Mouse (Mus musculus) cerebellum, postnatal 25 days (tissue): Measurements from ENCODE around the gene Zfp423.

Experiments used
- DNase-seq, 2 experiments: peaks; one replicate each; pipeline ENCODE4 v3.0.0; 2021; ENCODE audit warnings: mixed read lengths in 2 of 2

Gene Zfp423

DNA sequence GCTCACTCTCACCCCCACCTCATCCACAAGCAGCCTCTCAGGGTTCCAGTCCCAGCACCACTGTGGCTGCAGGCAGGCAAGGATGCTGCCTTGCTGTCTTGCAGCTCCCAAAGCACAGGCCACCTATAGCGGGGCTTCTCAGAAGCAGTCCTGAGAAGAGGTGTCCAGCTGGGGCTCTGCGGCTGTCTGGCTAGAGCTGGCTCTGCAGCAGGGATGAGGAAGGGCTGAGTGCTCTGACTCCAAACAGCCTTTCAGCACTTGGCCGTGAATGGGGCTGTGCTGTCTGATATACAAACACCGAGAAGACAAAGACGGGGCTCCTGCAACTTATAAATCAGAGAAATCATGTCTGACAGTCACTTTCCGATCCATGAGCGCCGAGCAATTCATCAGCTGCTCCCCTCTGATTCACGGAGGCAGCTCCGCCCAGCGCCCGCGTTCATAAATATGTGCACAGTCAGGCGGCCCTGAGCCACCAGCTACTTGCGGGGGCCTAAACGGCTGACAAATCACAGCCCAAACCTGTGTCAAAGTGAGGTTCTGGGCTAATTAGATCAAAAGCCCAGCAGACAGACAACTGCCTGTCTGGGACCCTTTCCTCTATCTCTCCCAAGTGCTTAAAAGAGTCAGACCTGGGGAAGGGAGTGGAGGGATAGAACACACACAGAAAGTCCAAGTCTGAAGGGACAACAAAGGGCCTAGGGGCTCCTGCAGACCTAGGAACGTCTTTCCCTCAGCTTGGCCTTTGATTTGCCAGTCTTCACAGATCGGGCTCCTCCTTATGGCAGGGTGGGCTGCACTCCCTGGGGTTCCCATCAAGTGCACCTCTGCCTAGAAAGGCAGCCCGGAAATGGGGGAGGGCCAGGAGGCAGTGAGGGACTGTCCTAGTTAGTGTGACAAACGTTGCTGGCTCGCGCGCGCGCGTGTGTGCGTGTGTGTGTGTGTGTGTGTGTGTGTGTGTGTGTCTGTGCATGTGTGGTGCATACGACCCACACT, 269.0 kb downstream of the Zfp423 start:
- DNase-seq: peak; percentile 61 to 65

DNA sequence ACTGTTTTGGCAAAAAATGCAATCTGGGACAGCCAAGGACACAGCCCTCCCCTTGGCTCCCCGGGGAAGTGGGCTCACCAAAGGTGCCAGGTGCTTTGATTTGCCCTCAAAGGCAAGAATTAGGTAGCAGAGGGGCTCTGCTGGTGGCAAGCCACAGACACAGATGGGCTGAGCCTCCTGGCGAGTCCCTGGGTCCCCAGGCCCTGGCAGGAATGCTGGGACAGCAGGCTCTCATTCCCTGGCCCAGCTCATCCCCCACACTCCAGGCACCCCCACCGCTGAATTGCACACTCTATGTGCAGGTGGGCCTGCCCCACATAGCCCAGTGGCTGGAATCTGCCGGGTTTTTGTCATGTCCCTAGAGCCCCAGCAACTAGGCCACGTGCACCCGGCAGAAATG, 270.2 kb downstream of the Zfp423 start:
- peak; percentile 75 to 78 for DNase-seq

DNA sequence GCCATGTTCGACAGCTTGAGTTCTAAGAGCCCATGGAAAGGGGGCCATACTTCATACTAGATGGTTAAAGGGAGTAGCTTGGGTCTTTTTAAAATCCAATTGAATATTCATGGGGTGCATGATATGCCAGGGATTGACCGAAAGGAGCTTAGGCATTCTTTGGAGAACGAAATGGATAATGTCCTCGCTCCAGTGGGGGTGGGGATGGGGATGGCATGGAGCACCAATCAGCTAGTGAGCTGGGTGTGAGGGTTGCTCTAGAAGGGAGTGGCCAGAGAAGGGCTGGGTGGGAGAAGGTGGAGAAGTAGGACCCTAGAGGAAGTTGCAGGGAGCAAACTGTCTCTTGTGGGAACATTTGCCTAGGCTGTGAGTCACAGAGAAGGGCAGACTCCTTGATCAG, 271.0 kb downstream of the Zfp423 start:
- peak in 1 of 2 experiments; percentile 28 for DNase-seq

- DNase-seq: peak; percentile 80 to 87
These were observed 272.3 kb downstream of the Zfp423 start for GRCm38 (mm10) chr8:87686986-87687698.

DNA sequence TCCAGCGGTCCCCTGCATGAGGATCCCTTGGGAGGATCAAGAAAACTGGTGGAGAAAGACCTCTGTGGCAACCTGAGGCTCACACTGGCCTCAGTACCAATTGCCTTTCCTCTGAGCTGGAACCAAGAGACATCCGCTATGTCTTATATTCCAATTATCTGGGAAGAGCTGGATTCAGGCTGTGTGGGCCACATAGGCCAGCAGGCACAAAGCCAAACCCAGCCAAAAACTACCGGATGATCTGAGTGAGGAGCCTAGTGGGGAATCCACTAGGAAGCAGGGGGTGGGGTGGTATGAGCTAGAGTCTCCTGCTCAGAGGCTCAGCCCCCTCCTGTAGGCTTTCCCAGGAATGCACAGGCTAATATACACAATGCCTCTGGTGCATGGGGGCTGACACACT, 273.4 kb downstream of the Zfp423 start:
- peak in 1 of 2 experiments; percentile 57 for DNase-seq

DNA sequence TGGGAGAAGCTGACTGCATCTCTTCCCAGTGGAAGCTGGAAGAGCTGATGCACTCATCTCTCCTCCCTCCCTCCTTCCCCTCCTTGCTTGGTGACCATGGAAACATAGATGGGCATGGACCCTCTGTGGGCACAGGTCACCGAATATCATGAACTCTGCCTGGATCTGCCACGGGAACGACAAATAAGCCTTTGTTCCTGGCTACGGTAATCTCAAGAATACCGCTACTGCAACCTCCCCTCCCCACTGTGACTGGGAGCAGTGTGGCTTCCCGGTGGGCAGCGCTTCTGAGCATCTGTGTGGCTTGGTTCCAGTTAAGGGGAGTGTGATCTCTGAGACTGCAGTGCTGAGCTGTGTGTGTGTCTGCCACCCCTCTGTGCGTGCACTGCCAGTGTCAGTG, 274.0 kb downstream of the Zfp423 start:
- no peak for DNase-seq

GRCm38 (mm10) chr8:87682066-87682465, 277.3 kb downstream of the Zfp423 start:
- no peak for DNase-seq

DNA sequence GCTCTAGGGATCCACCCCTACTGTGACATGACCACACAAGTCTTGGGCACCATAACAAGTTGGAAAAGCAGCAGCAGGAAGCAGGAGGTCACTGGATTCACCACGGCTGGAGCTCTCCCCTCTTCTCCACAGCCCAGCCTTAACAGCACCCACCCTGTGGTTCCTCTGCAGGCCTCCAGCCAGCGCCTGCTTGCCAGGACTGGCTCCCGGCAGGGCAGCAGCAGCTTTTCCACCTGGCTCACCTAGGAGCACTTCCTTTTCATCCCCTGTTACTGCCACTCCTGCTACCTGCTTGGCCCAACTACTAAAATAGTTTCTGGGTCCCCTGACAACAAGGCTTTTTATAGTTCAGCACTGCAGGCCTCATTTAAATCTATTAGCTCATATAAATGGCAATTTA, 279.4 kb downstream of the Zfp423 start:
- peak; percentile 56 for DNase-seq

- peak in 1 of 2 experiments; percentile 45 for DNase-seq
These were observed 279.9 kb downstream of the Zfp423 start for GRCm38 (mm10) chr8:87679431-87680003.

- peak; percentile 73 to 79 for DNase-seq
These were observed 284.0 kb downstream of the Zfp423 start for GRCm38 (mm10) chr8:87675411-87675810.

DNA sequence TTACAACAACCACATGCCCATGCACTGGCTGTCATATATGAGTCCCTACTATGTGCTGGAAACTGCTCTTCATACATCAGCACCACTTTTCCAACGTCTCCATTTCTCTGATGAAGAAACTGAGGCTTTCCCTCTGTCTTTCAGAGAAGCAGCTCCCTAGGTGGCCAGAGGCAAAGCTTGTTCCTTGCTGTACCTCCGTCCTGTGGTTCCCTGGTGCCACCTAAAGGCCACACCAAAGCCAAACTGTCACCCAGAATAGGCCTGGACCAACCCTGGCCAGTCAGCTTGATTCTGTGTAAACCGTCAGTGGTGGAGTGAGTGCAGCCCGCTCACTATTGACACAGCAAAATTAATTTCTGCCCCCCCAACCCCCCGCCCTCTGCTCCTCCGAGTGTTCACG, 285.2 kb downstream of the Zfp423 start:
- peak; percentile 66 to 76 for DNase-seq

- DNase-seq: peak; percentile 42 to 43
These were observed 287.2 kb downstream of the Zfp423 start for GRCm38 (mm10) chr8:87672214-87672613.

GRCm38 (mm10) chr8:87671209-87671970, 288.0 kb downstream of the Zfp423 start:
- DNase-seq: peak; percentile 77 to 90

DNA sequence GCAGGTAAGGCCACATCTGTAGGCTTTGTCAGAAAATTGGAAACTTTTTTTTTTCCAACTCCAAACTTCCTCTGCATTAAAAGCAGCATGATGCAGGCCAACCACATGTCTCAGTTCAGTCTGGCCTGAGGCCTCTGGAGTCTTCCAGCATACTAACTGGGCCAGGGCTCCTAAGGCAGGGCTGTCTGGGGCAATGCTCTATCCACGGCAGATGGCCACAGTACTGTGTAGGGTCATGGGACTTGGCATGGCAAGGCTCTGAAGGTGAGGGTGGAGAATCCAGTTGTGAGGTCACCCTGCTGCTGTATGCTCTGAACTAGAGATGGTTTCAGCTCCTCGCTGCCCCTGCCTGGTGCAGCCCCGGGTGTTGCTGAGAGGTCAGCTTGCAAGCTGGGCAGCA, 289.2 kb downstream of the Zfp423 start:
- DNase-seq: peak; percentile 49 to 51

DNA sequence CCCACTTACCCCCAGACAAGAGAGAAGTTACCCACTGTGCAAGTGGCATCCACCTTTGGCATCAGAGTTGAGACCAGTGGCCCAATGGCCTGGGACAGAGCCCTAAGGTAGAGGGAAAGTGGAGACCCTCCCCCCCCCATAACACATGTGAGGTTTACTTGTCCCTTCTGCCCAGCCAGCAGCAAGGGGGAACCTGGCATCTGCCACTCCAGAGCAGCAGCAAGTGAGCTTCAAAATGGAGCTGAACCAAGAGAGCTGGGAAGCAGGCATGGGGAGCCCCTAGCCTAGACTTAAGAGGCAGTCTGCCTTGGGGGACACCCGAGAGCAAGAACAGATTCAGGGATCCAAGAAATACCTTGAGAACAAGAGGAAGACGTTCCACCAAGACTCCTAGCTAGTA, 290.7 kb downstream of the Zfp423 start:
- DNase-seq: peak in 1 of 2 experiments; percentile 40

GRCm38 (mm10) chr8:87667914-87668643, 291.3 kb downstream of the Zfp423 start:
- peak; percentile 86 to 87 for DNase-seq

DNA sequence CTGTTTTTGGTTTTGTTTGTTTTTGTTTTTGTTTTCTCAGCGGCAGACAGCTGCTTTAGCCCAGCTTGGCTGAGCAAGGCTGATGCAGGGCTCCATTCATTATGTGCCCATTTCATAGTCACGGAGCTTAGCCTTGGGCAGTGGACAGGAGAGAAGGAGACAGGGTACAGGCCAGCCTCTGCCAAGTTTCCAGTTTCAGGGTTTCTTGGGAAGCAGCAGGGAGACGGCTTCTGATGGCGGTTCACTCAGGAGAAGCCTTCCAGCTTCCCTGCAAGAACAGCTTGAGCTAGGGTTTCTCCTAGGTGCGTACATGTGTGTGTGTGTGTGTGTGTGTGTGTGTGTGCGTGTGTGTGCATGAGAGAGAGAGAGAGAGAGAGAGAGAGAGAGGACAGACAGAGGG, 292.1 kb downstream of the Zfp423 start:
- DNase-seq: peak; percentile 42 to 45

- DNase-seq: peak; percentile 57 to 61
These were observed 294.1 kb downstream of the Zfp423 start for GRCm38 (mm10) chr8:87665337-87665736.

DNA sequence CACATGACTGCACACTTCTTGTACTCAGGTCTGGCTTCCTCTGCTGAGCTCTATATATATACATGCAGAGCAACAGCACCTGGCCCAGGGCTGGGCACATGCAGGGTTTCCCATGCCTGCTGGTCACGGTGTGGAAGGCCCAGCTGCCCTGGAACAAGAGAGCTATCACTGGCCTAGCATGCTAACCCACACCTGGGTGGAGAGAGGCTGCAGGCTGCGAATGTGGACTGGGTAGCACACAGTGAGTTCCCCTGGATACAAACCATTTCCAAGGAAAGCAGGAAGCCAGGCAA, 295.2 kb downstream of the Zfp423 start:
- peak in 1 of 2 experiments; percentile 47 for DNase-seq

- peak; percentile 96 to 97 for DNase-seq
These were observed 295.8 kb downstream of the Zfp423 start for GRCm38 (mm10) chr8:87663349-87664216.

DNA sequence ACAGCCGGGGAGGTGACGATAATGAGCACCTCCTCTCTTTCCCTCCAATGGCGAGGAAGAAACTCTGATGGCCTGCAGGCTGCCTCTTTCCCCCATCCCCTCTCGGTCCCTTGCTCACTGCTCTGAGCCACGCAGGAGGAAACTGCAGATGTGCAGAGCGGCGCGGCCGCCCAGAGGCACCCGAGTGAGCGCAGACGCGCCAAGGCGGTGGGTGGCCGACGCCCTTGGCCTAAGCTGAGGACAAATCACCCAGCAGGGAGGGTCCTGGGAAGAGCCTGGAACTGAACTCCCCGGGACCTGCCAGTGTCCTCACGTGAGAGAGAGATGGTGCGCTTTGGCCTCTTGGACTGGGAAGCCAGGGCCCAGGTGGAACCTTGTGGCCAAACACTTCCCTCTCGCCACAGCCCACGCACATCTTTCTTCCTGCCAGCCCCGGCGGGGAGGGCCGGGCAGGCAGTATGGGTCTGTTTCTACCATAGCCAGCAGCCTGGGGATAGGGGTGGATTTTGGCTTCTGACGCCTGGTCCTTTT, 296.5 kb downstream of the Zfp423 start:
- DNase-seq: peak in 1 of 2 experiments; percentile 73
